In genomic region chr11:88855795-88856194, GRCm38 (mm10) we compare ENCODE assay signal across 12 mouse cellular contexts. TPM values are rescaled to one million over a fixed set of nuclear protein-coding genes. Genes with fewer than 3 reads are reported as not detected.
DNase-seq lines count a peak whose midpoint lies in the region; ATAC-seq and TF ChIP-seq lines count a peak whose summit lies in the region.
"Had no signal": no experiment of that assay in that cellular context is flagged by ENCODE, and none has a peak within 500 bp of the region (broad histone marks: within the 10 kb centered on the region; RNA-seq: fewer than 3 reads in every experiment).

No protein-coding gene starts in this region.

- H3K4me2 ChIP-seq in lung, embryonic 14.5 days = no peak overlapping the region
- no peak overlapping the region for H3K4me2 ChIP-seq in stomach, embryonic 14.5 days (replicated peaks; ENCODE audit: low read depth, low read length)
- no peak overlapping the region for H3K4me2 ChIP-seq in hindbrain, embryonic 13.5 days

- peak overlapping the region; percentile 24 for H3K9ac ChIP-seq in heart, adult 2 months (ENCODE audit: low read depth, low read length)
- no peak overlapping the region for H3K9ac ChIP-seq in lung, embryonic 14.5 days
- H3K9ac ChIP-seq in stomach, embryonic 14.5 days (replicated peaks; ENCODE audit: low read depth, low read length) = no peak overlapping the region
- H3K9ac ChIP-seq in hindbrain, embryonic 13.5 days = no peak overlapping the region; the same call in 1 of the 2 replicates
- H3K9ac ChIP-seq: liver, embryonic 14.5 days had no signal

- DNase-seq in heart, adult 2 months = peak in 1 of 2 experiments; percentile 16
- DNase-seq in heart, adult 11 months = no peak
- DNase-seq in lung, embryonic 14.5 days = no peak
- DNase-seq in lung, postnatal 25 days (ENCODE audit: low spot score) = no peak
- no peak for DNase-seq in ovary, postnatal 10 days (ENCODE audit: low spot score)
- DNase-seq: gastrocnemius, postnatal 10 days had no signal

- WGBS in heart, adult 2 months = 41% methylated on average over 4 of the region's 4 CpGs
- 54% methylated on average over 4 of the region's 4 CpGs for WGBS in lung, embryonic 14.5 days
- WGBS in stomach, embryonic 14.5 days = 75% methylated on average over 4 of the region's 4 CpGs
- 67% methylated on average over 4 of the region's 4 CpGs for WGBS in hindbrain, embryonic 13.5 days

- TF ChIP-seq CTCF in heart, adult 2 months (IDR thresholded peaks at IDR 0.05) = no peak
- TF ChIP-seq CTCF in lung, embryonic 14.5 days (IDR thresholded peaks at IDR 0.05; ENCODE audit: low read depth) = no peak
- TF ChIP-seq CTCF in embryonic fibroblast, embryonic 13.5 days (IDR thresholded peaks at IDR 0.05; ENCODE audit: borderline replicate concordance, insufficient read depth, low read length) = no peak

- no peaks in the 10 kb centered on the region for H3K27me3 ChIP-seq in heart, adult 2 months (ENCODE audit: control insufficient read depth, insufficient read depth, low read length)
- H3K27me3 ChIP-seq in lung, embryonic 14.5 days (ENCODE audit: insufficient read depth, low read length) = no peaks in the 10 kb centered on the region
- H3K27me3 ChIP-seq in stomach, embryonic 14.5 days (ENCODE audit: control insufficient read depth, insufficient read depth, low read length) = no peaks in the 10 kb centered on the region
- H3K27me3 ChIP-seq in hindbrain, embryonic 13.5 days = no peaks in the 10 kb centered on the region

- TF ChIP-seq POLR2A in heart, adult 2 months (IDR thresholded peaks at IDR 0.05; ENCODE audit: insufficient read depth, low read depth, low read length) = no peak
- TF ChIP-seq POLR2A in embryonic fibroblast, embryonic 13.5 days (IDR thresholded peaks at IDR 0.05; ENCODE audit: low read depth, low read length) = no peak

- H3K27ac ChIP-seq in heart, adult 2 months = peak overlapping the region; percentile 67
- H3K27ac ChIP-seq in lung, embryonic 14.5 days (ENCODE audit: low read depth) = peak overlapping the region; percentile 21; the same call in 1 of the 2 replicates
- H3K27ac ChIP-seq in embryonic fibroblast, embryonic 13.5 days (ENCODE audit: insufficient read depth, low read length) = peak overlapping the region; percentile 70
- peak overlapping the region; percentile 69; the same call in 1 of the 2 replicates for H3K27ac ChIP-seq in stomach, embryonic 14.5 days (ENCODE audit: low read length)
- H3K27ac ChIP-seq in hindbrain, embryonic 13.5 days = no peak overlapping the region
- H3K27ac ChIP-seq: hindbrain, postnatal 0 days; left cerebral cortex, adult 2 months; liver, embryonic 14.5 days had no signal

- H3K4me1 ChIP-seq in heart, adult 2 months (ENCODE audit: control insufficient read depth, insufficient read depth, low read length) = peaks cover 16% of the 10 kb centered on the region
- 0 out of 2 replicates have a peak, but pooled peaks cover 3% of the 10 kb centered on the region for H3K4me1 ChIP-seq in lung, embryonic 14.5 days (ENCODE audit: insufficient read depth)
- H3K4me1 ChIP-seq in embryonic fibroblast, embryonic 13.5 days (ENCODE audit: control insufficient read depth, insufficient read depth, low read length) = peaks cover 17% of the 10 kb centered on the region; the same call in 1 of the 2 replicates
- peaks cover 6% of the 10 kb centered on the region; the same call in 1 of the 2 replicates for H3K4me1 ChIP-seq in stomach, embryonic 14.5 days (ENCODE audit: control insufficient read depth, insufficient read depth, low read length)
- H3K4me1 ChIP-seq in hindbrain, embryonic 13.5 days (replicated peaks) = peaks cover 23% of the 10 kb centered on the region

- no peak for TF ChIP-seq EP300 in heart, adult 2 months (IDR thresholded peaks at IDR 0.05; ENCODE audit: insufficient read depth, low read depth, low read length)

- H3K9me3 ChIP-seq in lung, embryonic 14.5 days (ENCODE audit: low read depth, low read length) = no peaks in the 10 kb centered on the region
- no peaks in the 10 kb centered on the region for H3K9me3 ChIP-seq in stomach, embryonic 14.5 days (ENCODE audit: control insufficient read depth, low read depth, low read length)
- H3K9me3 ChIP-seq in hindbrain, embryonic 13.5 days = no peaks in the 10 kb centered on the region

- H3K79me2 ChIP-seq in heart, adult 2 months (replicated peaks; ENCODE audit: control insufficient read depth, insufficient read depth, low read length) = peaks cover 5% of the 10 kb centered on the region

- peaks cover 18% of the 10 kb centered on the region for H3K36me3 ChIP-seq in heart, adult 2 months (ENCODE audit: control insufficient read depth, insufficient read depth, low read length)
- H3K36me3 ChIP-seq in lung, embryonic 14.5 days (ENCODE audit: insufficient read depth) = no peaks in the 10 kb centered on the region
- H3K36me3 ChIP-seq in stomach, embryonic 14.5 days (ENCODE audit: control insufficient read depth, insufficient read depth, low read length) = no peaks in the 10 kb centered on the region
- no peaks in the 10 kb centered on the region; the same call in 1 of the 2 replicates for H3K36me3 ChIP-seq in hindbrain, embryonic 13.5 days

- H3K4me3 ChIP-seq in heart, adult 2 months = no peak overlapping the region
- H3K4me3 ChIP-seq in lung, embryonic 14.5 days (ENCODE audit: low read depth, low read length) = no peak overlapping the region
- H3K4me3 ChIP-seq in embryonic fibroblast, embryonic 13.5 days (ENCODE audit: insufficient read depth, low read length) = no peak overlapping the region
- no peak overlapping the region for H3K4me3 ChIP-seq in stomach, embryonic 14.5 days (ENCODE audit: low read depth, low read length)
- H3K4me3 ChIP-seq in hindbrain, embryonic 13.5 days = no peak overlapping the region
- H3K4me3 ChIP-seq: left cerebral cortex, adult 2 months had no signal

- intact Hi-C loops in heart, adult 2 months (cut with DNase I) = no loop called here

- no peak for ATAC-seq in lung, embryonic 14.5 days (ENCODE audit: insufficient read depth)
- no peak for ATAC-seq in stomach, embryonic 14.5 days (ENCODE audit: insufficient number of reproducible peaks, insufficient read depth, low FRiP score, low read depth)
- ATAC-seq in hindbrain, embryonic 13.5 days (ENCODE audit: low FRiP score) = no peak
- ATAC-seq: hindbrain, postnatal 0 days had no signal

RNA-seq across cellular contexts. Expression of gene Akap1, which starts 8.6 kb away (rescaled TPM):
- 100 to 1,000 TPM; 140 to 141 TPM for total RNA-seq in heart, adult 2 months (2021)
- 125 and 178 TPM in 2 replicates for polyA plus RNA-seq in heart, adult 2 months (2012; rRNA removed)
- polyA plus RNA-seq in lung, embryonic 14.5 days (2014; fragmentation: Nextera tagmentation; extraction: Ambion mirVana) = 18.8 and 20.6 TPM in 2 replicates
- polyA plus RNA-seq in embryonic fibroblast, embryonic 13.5 days (2011; ENCODE audit: insufficient read length, low read depth, missing spikeins) = 24.2 and 25.5 TPM in 2 replicates
- polyA plus RNA-seq in stomach, embryonic 14.5 days (2014; fragmentation: Nextera tagmentation; extraction: Ambion mirVana) = 20.6 and 23.9 TPM in 2 replicates
- 26.9 and 28.6 TPM in 2 replicates for polyA plus RNA-seq in hindbrain, embryonic 13.5 days (2015; fragmentation: Nextera tagmentation; extraction: Ambion mirVana)
